Mouse (Mus musculus): ENCODE results near the gene Pbx4. TPM values are rescaled to one million over a fixed set of nuclear protein-coding genes. Genes with fewer than 3 reads are reported as not detected.

Gene Pbx4
- total and polyA plus RNA-seq, 2 experiments from 2014 or later, result 38.8 to 92.8 TPM

- Histone ChIP-seq H3K4me1 (ENCODE audit: insufficient read depth) (0 out of 2 replicates have a peak, but pooled peaks cover 6% of the 10 kb centered on the region), H3K36me3 (ENCODE audit: insufficient read depth) (peaks cover 61% of the 10 kb centered on the region), H3K4me2 (ENCODE audit: low read depth) (peak within 1 kb of the TSS; percentile 75), H3K27me3 (ENCODE audit: insufficient read depth, low read length) (no peaks in the 10 kb centered on the region), H3K9ac (peak within 1 kb of the TSS; percentile 87), H3K27ac (ENCODE audit: low read depth, low read length) (peak within 1 kb of the TSS; percentile 79), H3K9me3 (ENCODE audit: low read length) (no peaks in the 10 kb centered on the region), H3K4me3 (ENCODE audit: low read depth, low read length) (peak within 1 kb of the TSS; percentile 65)
- TF ChIP-seq CTCF (IDR thresholded peaks at IDR 0.05; ENCODE audit: low read depth), result no peak
- DNase-seq, result peak; percentile 73
- peak; percentile 72 for ATAC-seq
- 8% methylated on average over 24 of the region's 28 CpGs for WGBS
Measured at GRCm38 (mm10) chr8:69808094-69808863, 24.0 kb upstream of the Pbx4 start, which contains the start of gene Gmip. Gmip (plus strand) TSS chr8:69808679.

DNA sequence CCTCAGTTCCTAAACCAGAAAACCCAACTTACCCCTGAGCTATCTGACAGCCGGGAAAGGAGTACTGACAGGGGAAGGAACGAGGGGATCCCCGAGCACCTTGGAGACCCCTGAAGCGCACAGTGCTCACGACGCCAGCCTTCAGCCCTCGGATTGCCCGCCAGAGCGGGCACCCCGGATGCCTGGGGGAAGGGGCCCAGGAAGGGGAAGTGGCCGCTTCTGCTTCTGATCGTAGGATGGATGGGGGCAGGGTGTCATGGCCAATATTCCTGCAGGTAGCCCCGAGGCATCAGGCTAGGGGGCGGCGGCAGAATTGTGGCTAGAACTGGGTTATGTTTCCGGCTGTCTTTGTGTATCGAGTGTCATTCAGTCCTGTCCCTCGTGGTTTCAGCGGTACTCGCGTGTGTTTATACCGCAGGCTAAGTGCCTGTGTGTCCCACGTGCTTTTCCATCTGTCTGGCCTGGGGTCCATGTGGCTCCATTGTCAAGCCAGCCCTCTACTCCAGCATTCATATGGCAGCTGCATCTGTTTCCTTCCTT is 23.4 kb upstream of the Pbx4 start:
- TF ChIP-seq CTCF (IDR thresholded peaks at IDR 0.05; ENCODE audit: low read depth), result no peak; the same call in 1 of the 2 replicates
- H3K27ac ChIP-seq (ENCODE audit: low read depth, low read length), result peak overlapping the region; percentile 79
- ATAC-seq (peak; percentile 81), DNase-seq (peak; percentile 77)
- peak overlapping the region; percentile 87 for H3K9ac ChIP-seq
- H3K4me2 ChIP-seq (ENCODE audit: low read depth), result peak overlapping the region; percentile 75
- no peaks in the 10 kb centered on the region for H3K9me3 ChIP-seq (ENCODE audit: low read length)
- H3K4me1 ChIP-seq (ENCODE audit: insufficient read depth), result 0 out of 2 replicates have a peak, but pooled peaks cover 6% of the 10 kb centered on the region
- peaks cover 61% of the 10 kb centered on the region for H3K36me3 ChIP-seq (ENCODE audit: insufficient read depth)
- H3K4me3 ChIP-seq (ENCODE audit: low read depth, low read length), result peak overlapping the region; percentile 65
- 3% methylated on average over 23 of the region's 23 CpGs for WGBS
- no peaks in the 10 kb centered on the region for H3K27me3 ChIP-seq (ENCODE audit: insufficient read depth, low read length)

DNA sequence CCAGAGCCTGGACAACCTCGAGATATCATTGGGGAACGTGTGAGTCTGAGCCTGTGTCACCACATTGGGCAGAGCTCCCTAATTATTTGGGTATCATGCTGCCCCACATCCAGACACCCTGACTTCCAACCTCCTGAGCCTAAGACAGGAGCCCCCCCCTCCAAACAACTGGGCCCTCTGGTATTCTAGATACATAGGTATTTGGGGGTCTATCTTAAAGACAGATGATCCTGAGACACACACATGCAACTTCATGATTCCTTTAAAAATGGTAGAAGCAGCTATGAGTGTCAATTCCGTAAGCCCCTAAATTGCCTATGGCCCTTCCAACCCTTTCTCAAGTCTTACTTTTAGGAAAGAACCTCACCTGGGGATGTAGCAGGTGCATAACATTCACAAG is 22.5 kb upstream of the Pbx4 start:
- ATAC-seq (no peak), DNase-seq (no peak)
- Histone ChIP-seq H3K4me2 (ENCODE audit: low read depth) (peak overlapping the region; percentile 75), H3K27ac (ENCODE audit: low read depth, low read length) (0 out of 2 replicates have a peak overlapping the region, but pooled peaks have one; percentile 15), H3K4me1 (ENCODE audit: insufficient read depth) (0 out of 2 replicates have a peak, but pooled peaks cover 6% of the 10 kb centered on the region), H3K9ac (no peak overlapping the region), H3K4me3 (ENCODE audit: low read depth, low read length) (peak overlapping the region; percentile 65; the same call in 1 of the 2 replicates), H3K36me3 (ENCODE audit: insufficient read depth) (peaks cover 61% of the 10 kb centered on the region), H3K9me3 (ENCODE audit: low read length) (no peaks in the 10 kb centered on the region), H3K27me3 (ENCODE audit: insufficient read depth, low read length) (no peaks in the 10 kb centered on the region)
- 72% methylated on average over 3 of the region's 3 CpGs for WGBS
- TF ChIP-seq CTCF (IDR thresholded peaks at IDR 0.05; ENCODE audit: low read depth), result no peak

DNA sequence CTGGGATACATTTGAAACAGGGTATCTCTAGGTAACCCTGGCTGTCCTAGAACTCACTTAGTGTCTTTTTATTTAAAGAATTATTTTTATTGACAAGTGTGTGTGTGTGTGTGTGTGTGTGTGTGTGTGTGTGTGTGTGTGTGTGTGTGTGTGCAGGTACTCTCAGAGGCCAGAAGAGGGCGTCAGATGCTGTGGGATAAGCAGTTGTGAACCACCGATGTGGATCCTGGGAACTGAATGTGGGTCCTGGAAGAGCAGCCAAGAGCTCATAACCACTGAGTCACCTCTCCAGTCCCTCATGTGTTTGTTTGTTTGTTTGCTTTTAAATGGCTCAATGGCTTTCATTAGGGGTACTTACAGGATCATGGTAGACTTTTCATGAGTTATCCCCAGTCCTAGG is 17.4 kb upstream of the Pbx4 start:
- H3K27ac ChIP-seq (ENCODE audit: low read depth, low read length), result no peak overlapping the region

GRCm38 (mm10) chr8:69815396-69815795 is 16.9 kb upstream of the Pbx4 start:
- Histone ChIP-seq H3K4me1 (ENCODE audit: insufficient read depth) (no peaks in the 10 kb centered on the region), H3K4me3 (ENCODE audit: low read depth, low read length) (no peak overlapping the region), H3K9me3 (ENCODE audit: low read length) (no peaks in the 10 kb centered on the region), H3K9ac (no peak overlapping the region), H3K4me2 (ENCODE audit: low read depth) (no peak overlapping the region), H3K27me3 (ENCODE audit: insufficient read depth, low read length) (no peaks in the 10 kb centered on the region), H3K27ac (ENCODE audit: low read depth, low read length) (no peak overlapping the region), H3K36me3 (ENCODE audit: insufficient read depth) (peaks cover 60% of the 10 kb centered on the region)
- DNase-seq, result no peak
- no peak for ATAC-seq
- 94% methylated on average over 4 of the region's 4 CpGs for WGBS
- no peak for TF ChIP-seq CTCF (IDR thresholded peaks at IDR 0.05; ENCODE audit: low read depth)

More for the DNA sequence above, 17.4 kb upstream of the Pbx4 start:
- H3K27me3 ChIP-seq (ENCODE audit: insufficient read depth, low read length), result no peaks in the 10 kb centered on the region
- DNase-seq (no peak), ATAC-seq (no peak)
- no peak for TF ChIP-seq CTCF (IDR thresholded peaks at IDR 0.05; ENCODE audit: low read depth)
- H3K4me2 ChIP-seq (ENCODE audit: low read depth), result no peak overlapping the region
- peaks cover 60% of the 10 kb centered on the region for H3K36me3 ChIP-seq (ENCODE audit: insufficient read depth)
- 0 out of 2 replicates have a peak, but pooled peaks cover 2% of the 10 kb centered on the region for H3K4me1 ChIP-seq (ENCODE audit: insufficient read depth)
- no peak overlapping the region for H3K4me3 ChIP-seq (ENCODE audit: low read depth, low read length)
- H3K9me3 ChIP-seq (ENCODE audit: low read length), result no peaks in the 10 kb centered on the region
- 94% methylated on average over 2 of the region's 2 CpGs for WGBS
- no peak overlapping the region for H3K9ac ChIP-seq

GRCm38 (mm10) chr8:69820466-69820865 is 11.8 kb upstream of the Pbx4 start:
- Histone ChIP-seq H3K27me3 (ENCODE audit: insufficient read depth, low read length) (no peaks in the 10 kb centered on the region), H3K4me3 (ENCODE audit: low read depth, low read length) (no peak overlapping the region), H3K4me1 (ENCODE audit: insufficient read depth) (peaks cover 22% of the 10 kb centered on the region), H3K36me3 (ENCODE audit: insufficient read depth) (peaks cover 30% of the 10 kb centered on the region), H3K9me3 (ENCODE audit: low read length) (no peaks in the 10 kb centered on the region), H3K27ac (ENCODE audit: low read depth, low read length) (no peak overlapping the region), H3K9ac (no peak overlapping the region), H3K4me2 (ENCODE audit: low read depth) (no peak overlapping the region)
- no peak for ATAC-seq
- no peak for DNase-seq
- no peak for TF ChIP-seq CTCF (IDR thresholded peaks at IDR 0.05; ENCODE audit: low read depth)
- 89% methylated on average over 9 of the region's 9 CpGs for WGBS

GRCm38 (mm10) chr8:69821971-69822385 is 10.3 kb upstream of the Pbx4 start:
- DNase-seq, result peak; percentile 65
- peak; percentile 50 for ATAC-seq
- 0% methylated on average over 14 of the region's 22 CpGs for WGBS

More at GRCm38 (mm10) chr8:69821971-69822385, 10.3 kb upstream of the Pbx4 start:
- no peaks in the 10 kb centered on the region for H3K27me3 ChIP-seq (ENCODE audit: insufficient read depth, low read length)
- no peaks in the 10 kb centered on the region for H3K9me3 ChIP-seq (ENCODE audit: low read length)
- H3K4me1 ChIP-seq (ENCODE audit: insufficient read depth), result peaks cover 22% of the 10 kb centered on the region
- no peak for TF ChIP-seq CTCF (IDR thresholded peaks at IDR 0.05; ENCODE audit: low read depth)
- peaks cover 23% of the 10 kb centered on the region for H3K36me3 ChIP-seq (ENCODE audit: insufficient read depth)
- peak overlapping the region; percentile 54 for H3K4me3 ChIP-seq (ENCODE audit: low read depth, low read length)
- H3K4me2 ChIP-seq (ENCODE audit: low read depth), result peak overlapping the region; percentile 86
- H3K9ac ChIP-seq, result peak overlapping the region; percentile 79
- H3K27ac ChIP-seq (ENCODE audit: low read depth, low read length), result peak overlapping the region; percentile 73

Measured in forebrain, postnatal 0 days (tissue).